Mouse (Mus musculus): ENCODE results near the gene Mms19. TPM values are rescaled to one million over a fixed set of nuclear protein-coding genes. Genes with fewer than 3 reads are reported as not detected.

Gene Mms19
- polyA plus RNA-seq, 1 experiment from 2014 or later, result 18.3 TPM

GRCm38 (mm10) chr19:41973891-41974794, 6.8 kb downstream of the Mms19 start:
- H3K27ac ChIP-seq, result no peak overlapping the region
- WGBS (ENCODE audit: insufficient replicate concordance), result 73% methylated on average over 13 of the region's 13 CpGs
- H3K36me3 ChIP-seq, result peaks cover 32% of the 10 kb centered on the region
- H3K9me3 ChIP-seq (replicated peaks), result no peaks in the 10 kb centered on the region
- no peak overlapping the region for H3K4me2 ChIP-seq
- no peak for ATAC-seq
- H3K27me3 ChIP-seq (replicated peaks), result no peaks in the 10 kb centered on the region
- H3K4me3 ChIP-seq, result no peak overlapping the region
- H3K4me1 ChIP-seq, result peaks cover 12% of the 10 kb centered on the region
- no peak overlapping the region for H3K9ac ChIP-seq

DNA sequence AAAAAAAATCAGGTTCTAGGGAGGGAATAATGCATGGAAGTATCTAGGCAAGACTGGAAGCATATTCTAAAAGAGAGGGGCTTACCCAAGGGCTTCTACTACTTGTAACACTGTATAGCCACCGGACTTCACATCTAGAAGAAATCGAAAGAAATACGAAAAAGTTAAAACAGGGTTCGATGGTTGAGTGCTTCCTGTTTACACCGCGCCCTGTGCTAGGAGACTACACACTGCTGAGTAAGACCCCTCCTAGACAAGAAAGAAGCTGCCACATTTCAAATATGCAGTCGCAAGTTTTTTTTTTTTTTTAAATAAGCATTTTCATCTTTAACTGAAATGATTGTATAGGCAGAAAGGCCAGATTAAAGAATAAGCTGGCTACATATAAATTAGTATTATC, 11.3 kb downstream of the Mms19 start:
- 87% methylated on average over 7 of the region's 7 CpGs for WGBS (ENCODE audit: insufficient replicate concordance)
- H3K4me2 ChIP-seq, result no peak overlapping the region
- no peak overlapping the region for H3K4me3 ChIP-seq
- H3K36me3 ChIP-seq, result peaks cover 61% of the 10 kb centered on the region
- H3K9me3 ChIP-seq (replicated peaks), result no peaks in the 10 kb centered on the region
- no peak for ATAC-seq
- no peaks in the 10 kb centered on the region for H3K4me1 ChIP-seq
- no peak overlapping the region for H3K9ac ChIP-seq
- no peaks in the 10 kb centered on the region for H3K27me3 ChIP-seq (replicated peaks)
- no peak overlapping the region for H3K27ac ChIP-seq

GRCm38 (mm10) chr19:41953574-41953973, 27.4 kb downstream of the Mms19 start:
- H3K4me2 ChIP-seq, result no peak overlapping the region
- H3K36me3 ChIP-seq, result peaks cover 99% of the 10 kb centered on the region
- no peak overlapping the region for H3K9ac ChIP-seq
- no peak for ATAC-seq
- no peaks in the 10 kb centered on the region for H3K27me3 ChIP-seq (replicated peaks)
- no peaks in the 10 kb centered on the region for H3K9me3 ChIP-seq (replicated peaks)
- no peaks in the 10 kb centered on the region for H3K4me1 ChIP-seq
- no peak overlapping the region for H3K4me3 ChIP-seq
- 82% methylated on average over 3 of the region's 3 CpGs for WGBS (ENCODE audit: insufficient replicate concordance)
- H3K27ac ChIP-seq, result no peak overlapping the region

GRCm38 (mm10) chr19:41952287-41952686, 28.7 kb downstream of the Mms19 start:
- H3K4me2 ChIP-seq, result no peak overlapping the region
- peaks cover 99% of the 10 kb centered on the region for H3K36me3 ChIP-seq
- H3K27ac ChIP-seq, result no peak overlapping the region
- H3K4me1 ChIP-seq, result no peaks in the 10 kb centered on the region
- H3K9ac ChIP-seq, result no peak overlapping the region
- no peak for ATAC-seq
- H3K9me3 ChIP-seq (replicated peaks), result no peaks in the 10 kb centered on the region
- no peaks in the 10 kb centered on the region for H3K27me3 ChIP-seq (replicated peaks)
- WGBS (ENCODE audit: insufficient replicate concordance), result 78% methylated on average over 4 of the region's 4 CpGs
- H3K4me3 ChIP-seq, result no peak overlapping the region

DNA sequence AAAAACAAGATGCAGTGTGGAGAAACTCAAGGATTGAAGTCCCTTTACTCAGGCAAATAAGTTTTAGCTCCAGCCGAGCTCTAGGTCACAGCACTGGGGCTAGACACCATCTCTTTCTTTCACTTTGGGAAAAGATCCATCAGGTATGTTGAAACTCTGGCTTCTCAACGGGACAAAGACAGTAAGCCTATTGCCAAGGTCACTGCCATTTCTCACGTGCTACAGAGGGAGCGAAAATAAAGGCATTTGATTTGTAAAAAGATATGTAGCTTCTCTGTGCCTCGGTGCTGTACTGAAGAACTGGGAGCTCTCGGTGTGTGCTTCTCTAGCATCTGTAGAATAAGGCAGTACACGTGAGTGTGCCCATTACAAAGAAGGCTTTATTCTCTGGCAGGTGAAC, 37.1 kb downstream of the Mms19 start:
- Histone ChIP-seq H3K9me3 (replicated peaks) (no peaks in the 10 kb centered on the region), H3K9ac (no peak overlapping the region), H3K4me1 (no peaks in the 10 kb centered on the region), H3K27ac (no peak overlapping the region), H3K4me2 (no peak overlapping the region), H3K36me3 (peaks cover 98% of the 10 kb centered on the region), H3K27me3 (replicated peaks) (no peaks in the 10 kb centered on the region), H3K4me3 (no peak overlapping the region)
- WGBS (ENCODE audit: insufficient replicate concordance), result 78% methylated on average over 7 of the region's 7 CpGs
- ATAC-seq, result no peak

DNA sequence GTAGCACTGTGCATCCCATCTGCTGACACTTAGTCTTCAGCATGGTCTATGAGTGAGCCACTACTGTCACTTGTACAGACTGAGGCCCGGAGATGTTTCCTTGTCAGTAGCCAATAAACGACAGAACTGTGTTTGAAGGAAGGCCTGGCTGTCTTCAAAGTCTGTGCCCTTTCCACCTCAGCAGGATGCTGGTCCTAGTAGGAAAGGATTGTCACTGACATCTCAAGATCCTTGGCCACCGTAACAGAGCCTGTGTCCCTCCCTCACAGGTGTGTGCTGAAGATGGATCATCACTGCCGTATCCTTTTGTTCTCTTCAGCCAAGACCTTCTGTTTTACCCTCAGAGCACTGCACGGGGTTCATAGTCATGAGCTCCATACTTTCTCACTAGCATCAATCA, 42.4 kb downstream of the Mms19 start:
- H3K9me3 ChIP-seq (replicated peaks), result no peaks in the 10 kb centered on the region
- WGBS (ENCODE audit: insufficient replicate concordance), result 76% methylated on average over 5 of the region's 5 CpGs
- H3K4me1 ChIP-seq, result peaks cover 14% of the 10 kb centered on the region
- ATAC-seq, result no peak
- H3K4me3 ChIP-seq, result no peak overlapping the region
- no peak overlapping the region for H3K9ac ChIP-seq
- no peaks in the 10 kb centered on the region for H3K27me3 ChIP-seq (replicated peaks)
- H3K36me3 ChIP-seq, result peaks cover 75% of the 10 kb centered on the region
- no peak overlapping the region for H3K27ac ChIP-seq
- no peak overlapping the region for H3K4me2 ChIP-seq

GRCm38 (mm10) chr19:41935921-41936320, 45.0 kb downstream of the Mms19 start:
- WGBS (ENCODE audit: insufficient replicate concordance), result 66% methylated on average over 1 of the region's 1 CpGs
- Histone ChIP-seq H3K36me3 (peaks cover 54% of the 10 kb centered on the region), H3K27ac (no peak overlapping the region), H3K9ac (no peak overlapping the region), H3K4me1 (peaks cover 24% of the 10 kb centered on the region), H3K27me3 (replicated peaks) (no peaks in the 10 kb centered on the region), H3K4me3 (no peak overlapping the region), H3K9me3 (replicated peaks) (no peaks in the 10 kb centered on the region), H3K4me2 (no peak overlapping the region)
- ATAC-seq, result no peak

DNA sequence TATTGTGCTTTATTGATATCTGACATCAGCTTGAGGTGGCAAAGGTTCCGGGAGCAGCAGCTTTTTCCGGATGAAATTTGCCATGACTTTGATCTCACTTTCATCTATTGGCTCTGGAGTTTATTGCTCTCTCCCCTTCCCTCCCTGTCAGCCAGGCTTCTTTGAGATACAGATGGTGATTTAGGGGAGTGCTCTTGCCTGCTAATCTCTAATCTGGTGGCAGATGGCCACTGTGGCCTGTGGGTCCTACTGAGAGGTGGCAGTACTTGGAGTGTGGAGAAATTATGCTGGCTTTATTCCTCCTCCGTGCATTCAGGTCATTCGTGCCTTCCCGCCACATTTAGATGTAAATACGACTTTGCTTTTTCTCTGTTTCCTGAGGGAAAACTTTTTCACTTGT, 46.8 kb downstream of the Mms19 start:
- WGBS (ENCODE audit: insufficient replicate concordance), result 39% methylated on average over 6 of the region's 6 CpGs
- peak overlapping the region; percentile 72 for H3K27ac ChIP-seq
- ATAC-seq, result no peak

DNA sequence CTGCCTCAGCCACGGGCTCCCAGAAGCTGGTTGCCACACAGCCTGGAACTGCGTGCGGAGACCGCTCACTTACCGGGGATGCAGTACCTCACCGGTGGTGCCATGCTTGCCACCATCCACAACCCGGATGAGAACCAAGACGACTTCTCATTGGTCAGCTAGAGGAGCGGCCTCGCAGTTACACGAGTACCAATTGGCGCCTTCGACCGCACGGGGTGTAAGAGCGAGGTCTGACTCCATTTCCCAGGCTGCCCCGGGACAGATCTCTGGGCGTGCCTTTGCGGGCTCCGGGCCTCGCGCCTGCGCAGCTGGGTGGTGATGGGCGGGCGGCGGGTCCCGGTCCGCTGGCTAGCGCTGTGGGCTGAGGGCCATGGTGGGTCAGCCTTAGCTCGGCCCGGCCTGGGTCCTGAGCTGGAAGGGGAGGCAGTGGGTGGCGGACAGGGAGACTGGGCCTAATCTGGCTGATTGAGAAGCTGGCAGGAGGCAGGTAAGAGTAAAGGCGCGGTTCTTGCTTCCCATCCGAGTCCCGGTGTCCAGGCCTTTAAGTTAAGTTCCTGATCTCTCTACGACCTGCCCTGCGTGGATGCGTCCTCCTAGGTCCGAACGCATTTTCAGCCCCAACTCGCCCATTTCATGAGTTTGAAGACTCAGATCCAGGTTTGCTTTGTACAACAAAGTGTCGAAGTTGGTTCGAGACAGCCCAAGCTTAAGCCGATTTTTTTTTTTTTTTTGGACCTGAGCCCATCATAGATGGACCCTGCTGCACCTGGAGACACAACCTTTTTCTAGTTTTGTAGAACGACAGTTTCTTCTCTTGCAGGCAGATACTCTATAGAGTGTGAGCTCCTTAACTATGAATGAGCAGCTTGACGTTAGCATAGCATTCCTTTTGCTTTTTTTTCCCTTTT, 47.5 kb downstream of the Mms19 start, which contains the start of the genes Exosc1 and Zdhhc16:
Exosc1 (minus strand) TSS at position 245 of the 908 bp plus-strand sequence.
Zdhhc16 (plus strand) TSS at position 302 of the 908 bp plus-strand sequence.
- Histone ChIP-seq H3K27me3 (replicated peaks) (no peaks in the 10 kb centered on the region), H3K9ac (peak within 1 kb of the TSS; percentile 84), H3K27ac (peak within 1 kb of the TSS; percentile 74), H3K4me2 (peak within 1 kb of the TSS; percentile 80), H3K9me3 (replicated peaks) (no peaks in the 10 kb centered on the region), H3K4me1 (peaks cover 24% of the 10 kb centered on the region), H3K4me3 (peak within 1 kb of the TSS; percentile 93), H3K36me3 (peaks cover 53% of the 10 kb centered on the region)
- peak; percentile 99 for ATAC-seq
- under 1% methylated on average over 47 of the region's 47 CpGs for WGBS (ENCODE audit: insufficient replicate concordance)

More for the DNA sequence above, 46.8 kb downstream of the Mms19 start:
- no peaks in the 10 kb centered on the region for H3K9me3 ChIP-seq (replicated peaks)
- H3K36me3 ChIP-seq, result peaks cover 52% of the 10 kb centered on the region
- peak overlapping the region; percentile 93 for H3K4me3 ChIP-seq
- peak overlapping the region; percentile 84 for H3K9ac ChIP-seq
- H3K4me1 ChIP-seq, result peaks cover 24% of the 10 kb centered on the region
- H3K27me3 ChIP-seq (replicated peaks), result no peaks in the 10 kb centered on the region
- peak overlapping the region; percentile 80 for H3K4me2 ChIP-seq

- Histone ChIP-seq H3K36me3 (peaks cover 53% of the 10 kb centered on the region), H3K27me3 (replicated peaks) (no peaks in the 10 kb centered on the region), H3K27ac (peak overlapping the region; percentile 74), H3K4me1 (peaks cover 24% of the 10 kb centered on the region), H3K4me3 (peak overlapping the region; percentile 93), H3K9ac (peak overlapping the region; percentile 84), H3K9me3 (replicated peaks) (no peaks in the 10 kb centered on the region), H3K4me2 (peak overlapping the region; percentile 80)
- ATAC-seq, result peak; percentile 16
- WGBS (ENCODE audit: insufficient replicate concordance), result under 1% methylated on average over 28 of the region's 28 CpGs
Measured at GRCm38 (mm10) chr19:41932686-41933085, 48.3 kb downstream of the Mms19 start.

DNA sequence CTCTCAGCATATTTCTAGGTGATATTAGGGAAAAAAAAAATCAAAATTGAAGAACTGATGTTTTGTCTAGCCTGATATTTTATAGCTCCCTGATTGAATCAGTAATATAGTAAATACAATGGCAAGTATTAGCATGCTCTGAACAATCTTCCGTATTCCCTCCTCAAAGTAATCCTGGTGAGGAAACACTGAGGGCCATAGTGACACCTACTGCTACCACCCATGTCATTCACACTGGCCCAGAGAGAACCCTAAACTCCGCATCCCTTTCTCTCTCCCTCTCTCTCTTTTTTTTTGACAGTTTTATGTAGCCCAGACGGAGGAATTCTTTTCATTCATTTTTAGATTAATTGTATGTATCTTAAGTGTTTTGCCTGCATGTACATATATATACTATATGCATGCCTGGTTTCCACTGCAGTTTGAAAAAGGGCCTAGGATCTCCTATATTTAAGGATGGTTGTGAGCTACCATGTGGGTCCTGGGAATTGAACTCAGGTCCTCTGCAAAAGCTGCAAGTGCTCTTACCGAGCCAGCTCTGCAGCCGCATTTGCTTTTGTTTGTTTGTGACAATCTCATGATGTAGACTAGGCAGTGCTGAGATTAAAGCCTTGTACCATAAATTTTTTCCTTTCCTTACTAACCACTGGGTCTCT, 60.4 kb downstream of the Mms19 start:
- H3K36me3 ChIP-seq, result peaks cover 85% of the 10 kb centered on the region
- no peak overlapping the region for H3K9ac ChIP-seq
- H3K4me1 ChIP-seq, result no peaks in the 10 kb centered on the region
- H3K9me3 ChIP-seq (replicated peaks), result no peaks in the 10 kb centered on the region
- no peak overlapping the region; the same call in 1 of the 2 replicates for H3K27ac ChIP-seq
- no peak for ATAC-seq
- H3K27me3 ChIP-seq (replicated peaks), result no peaks in the 10 kb centered on the region
- no peak overlapping the region for H3K4me3 ChIP-seq
- WGBS (ENCODE audit: insufficient replicate concordance), result 72% methylated on average over 5 of the region's 5 CpGs
- no peak overlapping the region for H3K4me2 ChIP-seq

All from liver, embryonic 12.5 days (tissue).